Mouse (Mus musculus) CH12.LX (cell line): ENCODE data around the gene Kcne1l. TPM values are rescaled to one million over a fixed set of nuclear protein-coding genes. Genes with fewer than 3 reads are reported as not detected.

Source experiments
- DNase-seq: peaks from one replicate; pipeline ENCODE4 v3.0.0-alpha.2; 2013; ENCODE audit errors: extremely low read depth
- H3K27ac ChIP-seq: 2 replicates; pipeline ENCODE4 v1.5.1; 2012; ENCODE audit warnings: low read depth, mild to moderate bottlenecking, control low read depth, moderate library complexity; ENCODE audit not compliant: insufficient read depth
- H3K27me3 ChIP-seq: replicated peaks from 2 replicates; pipeline ENCODE3; 2012; ENCODE audit warnings: inconsistent platforms
- H3K36me3 ChIP-seq, 2 experiments: replicated peaks in 1 of 2; 2 replicates each; pipeline versions ENCODE3 to v1.6.1; 2012; ENCODE audit warnings: inconsistent platforms in 1 of 2, low read length in 1 of 2, mild to moderate bottlenecking in 1 of 2, mixed read lengths in 1 of 2, moderate library complexity in 1 of 2; ENCODE audit not compliant: control insufficient read depth in 1 of 2, insufficient read depth in 1 of 2
- H3K4me1 ChIP-seq, 2 experiments: 2 replicates each; pipeline ENCODE4 v1.6.1; 2012; ENCODE audit warnings: inconsistent platforms in 1 of 2, moderate library complexity in 1 of 2; ENCODE audit not compliant: insufficient read depth in 2 of 2, control insufficient read depth in 1 of 2
- H3K4me2 ChIP-seq: 2 replicates; pipeline ENCODE4 v1.6.1; 2012; ENCODE audit warnings: low read depth, mild to moderate bottlenecking, control low read depth; ENCODE audit not compliant: poor library complexity, insufficient read depth, severe bottlenecking
- H3K4me3 ChIP-seq, 3 experiments: fragments of 150-350 bp in 1 of 3; sonication (generic) in 1 of 3; replicated peaks in 1 of 3; 2 replicates each; pipeline versions ENCODE3 to v1.5.1; 2011 to 2012; ENCODE audit warnings: low read depth in 2 of 3, low read length in 2 of 3, mild to moderate bottlenecking in 2 of 3, moderate library complexity in 2 of 3, control low read depth in 1 of 3, improper control_type of control experiment in 1 of 3, inconsistent platforms in 1 of 3, mixed read lengths in 1 of 3; ENCODE audit not compliant: poor library complexity in 1 of 3
- H3K79me2 ChIP-seq: replicated peaks from 2 replicates; pipeline ENCODE4 v1.6.1; 2012; ENCODE audit warnings: mild to moderate bottlenecking, moderate library complexity; ENCODE audit not compliant: control insufficient read depth, poor library complexity, insufficient read depth, severe bottlenecking; ENCODE audit errors: extremely low read depth
- H3K9ac ChIP-seq: 2 replicates; pipeline ENCODE4 v1.6.1; 2012; ENCODE audit warnings: low read depth, mild to moderate bottlenecking, control low read depth, moderate library complexity; ENCODE audit not compliant: insufficient read depth
- H3K9me3 ChIP-seq: replicated peaks from 2 replicates; pipeline ENCODE3; 2012; ENCODE audit warnings: low read length, inconsistent platforms, mixed read lengths
- CHD2 ChIP-seq: IDR thresholded peaks from 2 replicates; pipeline ENCODE4 v1.6.1; 2011; ENCODE audit warnings: low read length, improper control_type of control experiment
- CTCF ChIP-seq, 2 experiments: IDR thresholded peaks in 1 of 2; conservative IDR thresholded peaks in 1 of 2; 2 replicates each; pipeline ENCODE4 v1.5.1; 2011 to 2012; ENCODE audit warnings: low read depth in 2 of 2, low read length in 2 of 2, improper control_type of control experiment in 1 of 2, inconsistent platforms in 1 of 2, mild to moderate bottlenecking in 1 of 2, moderate library complexity in 1 of 2
- E2F4 ChIP-seq: IDR thresholded peaks from 2 replicates; pipeline ENCODE4 v1.6.1; 2011; ENCODE audit warnings: low read depth, low read length, improper control_type of control experiment; ENCODE audit not compliant: insufficient replicate concordance
- GABPA ChIP-seq: IDR thresholded peaks from 2 replicates; pipeline ENCODE4 v1.6.1; 2012; ENCODE audit warnings: low read depth, low read length, improper control_type of control experiment, inconsistent platforms; ENCODE audit not compliant: insufficient replicate concordance
- HCFC1 ChIP-seq: IDR thresholded peaks from 2 replicates; pipeline ENCODE4 v1.6.1; 2012; ENCODE audit warnings: low read depth, mild to moderate bottlenecking, inconsistent platforms, low read length, improper control_type of control experiment
- JUN ChIP-seq: IDR thresholded peaks from 2 replicates; pipeline ENCODE4 v1.6.1; 2011; ENCODE audit warnings: low read depth, mild to moderate bottlenecking, low read length, improper control_type of control experiment, moderate library complexity; ENCODE audit not compliant: insufficient read depth
- KAT2A ChIP-seq: IDR thresholded peaks from 2 replicates; pipeline ENCODE4 v1.6.1; 2012; ENCODE audit warnings: low read length, improper control_type of control experiment, inconsistent platforms; ENCODE audit not compliant: insufficient replicate concordance
- MAX ChIP-seq: IDR thresholded peaks from 2 replicates; pipeline ENCODE4 v1.6.1; 2011; ENCODE audit warnings: low read length, improper control_type of control experiment
- MAZ ChIP-seq: IDR thresholded peaks from 2 replicates; pipeline ENCODE4 v1.6.1; 2012; ENCODE audit warnings: low read depth, mild to moderate bottlenecking, inconsistent platforms, low read length, improper control_type of control experiment, moderate library complexity
- MXI1 ChIP-seq: IDR thresholded peaks from 2 replicates; pipeline ENCODE4 v1.6.1; 2011; ENCODE audit warnings: mild to moderate bottlenecking, low read depth, low read length, improper control_type of control experiment
- NELFE ChIP-seq: IDR thresholded peaks from 2 replicates; pipeline ENCODE4 v1.6.1; 2011; ENCODE audit warnings: low read depth, low read length, improper control_type of control experiment
- PAX5 ChIP-seq: IDR thresholded peaks from 2 replicates; pipeline ENCODE4 v1.6.1; 2012; ENCODE audit warnings: low read length, inconsistent platforms, mixed read lengths
- POLR2A ChIP-seq: IDR thresholded peaks from 2 replicates; pipeline ENCODE4 v1.6.1; 2011; ENCODE audit warnings: low read depth, mild to moderate bottlenecking, improper control_type of control experiment, low read length
- POLR2AphosphoS2 ChIP-seq: IDR thresholded peaks from 2 replicates; pipeline ENCODE4 v1.6.1; 2011; ENCODE audit warnings: low read depth, low read length, improper control_type of control experiment
- RAD21 ChIP-seq: IDR thresholded peaks from 2 replicates; pipeline ENCODE4 v1.6.1; 2011; ENCODE audit warnings: low read depth, mild to moderate bottlenecking, low read length, improper control_type of control experiment, moderate library complexity
- SIN3A ChIP-seq: IDR thresholded peaks from 2 replicates; pipeline ENCODE4 v1.6.1; 2012; ENCODE audit warnings: low read length, improper control_type of control experiment, inconsistent platforms
- TCF12 ChIP-seq: IDR thresholded peaks from 2 replicates; pipeline ENCODE4 v1.6.1; 2014; ENCODE audit warnings: low read depth, mild to moderate bottlenecking, inconsistent platforms, low read length, improper control_type of control experiment
- ZC3H11A ChIP-seq: IDR thresholded peaks from 2 replicates; pipeline ENCODE4 v1.6.1; 2012; ENCODE audit warnings: low read depth, mild to moderate bottlenecking, inconsistent platforms, low read length, improper control_type of control experiment
- ZKSCAN1 ChIP-seq: IDR thresholded peaks from 2 replicates; pipeline ENCODE4 v1.6.1; 2012; ENCODE audit warnings: low read depth, inconsistent platforms, low read length, improper control_type of control experiment, borderline replicate concordance
- ZMIZ1 ChIP-seq: IDR thresholded peaks from 2 replicates; pipeline ENCODE4 v1.6.1; 2012; ENCODE audit warnings: low read depth, mild to moderate bottlenecking, inconsistent platforms, low read length, improper control_type of control experiment
- dilution Hi-C: fragments of 300-500 bp; cut with MboI; formaldehyde crosslinking; loops from 2 replicates; pipeline ENCODE4 v1.14.3; 2020; ENCODE audit warnings: low sequenced_read_pairs; ENCODE audit not compliant: extremely low pct_unique_long_range_greater_than_20kb, extremely low pct_ligation_motif_present
- in situ Hi-C: fragments of 300-500 bp; cut with MboI; formaldehyde crosslinking; loops from 3 replicates; pipeline ENCODE4 v1.14.3; 2019; ENCODE audit warnings: low sequenced_read_pairs, low pct_ligation_motif_present, low pct_unique_long_range_greater_than_20kb, mixed read lengths
- polyA plus RNA-seq: library from polyadenylated mRNA; unstranded; fragments of >175 nt; gene quantifications from 2 replicates; pipeline ENCODE4 v1.2.1, GENCODE M21; 2012; ENCODE audit warnings: low read depth; ENCODE audit not compliant: insufficient read length
- total RNA-seq, 2 experiments: library from RNA; depleted of rRNA; stranded (reverse); fragments of 300-350 nt in 1 of 2; fragments of >200 nt in 1 of 2; gene quantifications; 2 replicates each; pipeline ENCODE4 v1.2.3; 2012 to 2014

Gene Kcne1l
- total and polyA plus RNA-seq, 3 experiments: not detected

GRCm38 (mm10) chrX:142303456-142303855 lies 2.6 kb downstream of the Kcne1l start:
- no peaks in the 10 kb centered on the region for H3K27me3 ChIP-seq
- H3K4me1 ChIP-seq: no peaks in the 10 kb centered on the region
- no peak overlapping the region for H3K9ac ChIP-seq
- dilution Hi-C loops (no loop called here), in situ Hi-C loops (loop anchor here (25.0 kb wide), 1 partner anchor 91 kb away; no protein-coding TSS in a partner anchor)
- no peak overlapping the region for H3K4me2 ChIP-seq
- TF ChIP-seq SIN3A (no peak), GABPA (no peak), ZMIZ1 (no peak), CTCF (conservative IDR thresholded peaks at IDR 0.05 in 1 of 2, IDR thresholded peaks at IDR 0.05 in 1 of 2; ENCODE audit: low read depth in 2 of 2, low read length in 2 of 2) (no peak), NELFE (no peak), MAZ (no peak), ZKSCAN1 (no peak), JUN (no peak)
- H3K36me3 ChIP-seq: no peaks in the 10 kb centered on the region
- H3K9me3 ChIP-seq: no peaks in the 10 kb centered on the region
- H3K27ac ChIP-seq: no peak overlapping the region
- no peaks in the 10 kb centered on the region for H3K79me2 ChIP-seq
- no peak for DNase-seq
- no peak overlapping the region for H3K4me3 ChIP-seq

GRCm38 (mm10) chrX:142285905-142286304 lies 20.2 kb downstream of the Kcne1l start:
- Histone ChIP-seq H3K27ac (no peak overlapping the region), H3K4me2 (no peak overlapping the region), H3K9ac (no peak overlapping the region), H3K36me3 (no peaks in the 10 kb centered on the region), H3K9me3 (no peaks in the 10 kb centered on the region), H3K4me3 (no peak overlapping the region), H3K4me1 (no peaks in the 10 kb centered on the region), H3K79me2 (no peaks in the 10 kb centered on the region), H3K27me3 (no peaks in the 10 kb centered on the region)
- in situ Hi-C loops: no loop called here
- TF ChIP-seq MXI1: no peak
- TF ChIP-seq HCFC1: no peak
- no peak for TF ChIP-seq TCF12
- TF ChIP-seq ZKSCAN1: no peak
- TF ChIP-seq POLR2AphosphoS2: no peak
- no peak for TF ChIP-seq CHD2
- no peak for TF ChIP-seq GABPA
- TF ChIP-seq PAX5: no peak
- no peak for TF ChIP-seq ZC3H11A
- TF ChIP-seq CTCF (conservative IDR thresholded peaks at IDR 0.05 in 1 of 2, IDR thresholded peaks at IDR 0.05 in 1 of 2; ENCODE audit: low read depth in 2 of 2, low read length in 2 of 2): no peak
- no peak for TF ChIP-seq KAT2A
- TF ChIP-seq JUN: no peak
- TF ChIP-seq RAD21: no peak
- no peak for TF ChIP-seq ZMIZ1
- no peak for TF ChIP-seq MAX
- TF ChIP-seq POLR2A: no peak
- no peak for TF ChIP-seq E2F4
- DNase-seq: no peak
- dilution Hi-C loops: no loop called here
